Mouse (Mus musculus) cerebellum, adult 2 months (tissue): ENCODE data around the gene Scgb1b3. TPM values are rescaled to one million over a fixed set of nuclear protein-coding genes. Genes with fewer than 3 reads are reported as not detected.

Source experiments
- DNase-seq, 2 experiments: peaks; one replicate each; pipeline ENCODE4 v3.0.0; 2021
- H3K27ac ChIP-seq: fragments of 200-500 bp; 2 replicates; pipeline ENCODE4 v1.5.1; 2012; ENCODE audit warnings: low read length, control low read depth, inconsistent platforms; ENCODE audit not compliant: insufficient read depth
- H3K27me3 ChIP-seq: fragments of 200-500 bp; 2 replicates; pipeline ENCODE4 v1.6.1; 2012; ENCODE audit warnings: inconsistent platforms, mild to moderate bottlenecking, low read length, moderate library complexity; ENCODE audit not compliant: control insufficient read depth, insufficient read depth
- H3K4me1 ChIP-seq: fragments of 200-500 bp; 2 replicates; pipeline ENCODE4 v1.6.1; 2011; ENCODE audit warnings: low read length; ENCODE audit not compliant: control insufficient read depth, insufficient read depth
- H3K4me3 ChIP-seq: fragments of 200-500 bp; replicated peaks from 2 replicates; pipeline ENCODE3; 2011; ENCODE audit warnings: mild to moderate bottlenecking, low read depth, low read length, control low read depth; ENCODE audit not compliant: insufficient read depth
- CTCF ChIP-seq: fragments of 200-500 bp; IDR thresholded peaks from 2 replicates; pipeline ENCODE4 v1.5.1; 2011; ENCODE audit warnings: low read depth, mild to moderate bottlenecking, control low read depth, low read length, moderate library complexity, borderline replicate concordance; ENCODE audit not compliant: insufficient read depth
- POLR2A ChIP-seq: fragments of 200-500 bp; IDR thresholded peaks from 2 replicates; pipeline ENCODE4 v1.6.1; 2011; ENCODE audit warnings: low read length, control low read depth, borderline replicate concordance; ENCODE audit not compliant: insufficient read depth
- WGBS: fragments of 180-500 bp; shearing (Covaris S2); methylation state at CpG from one replicate; pipeline ENCODE4 v1.1.7; 2018; 5-methylcytosine and 5-hydroxymethylcytosine counted together
- polyA plus RNA-seq: library from polyadenylated mRNA; depleted of rRNA; stranded (reverse); fragments of >200 nt; gene quantifications from 2 replicates; pipeline ENCODE4 v1.2.3, GENCODE M21; 2012; rRNA removed

Scgb1b3 gene
- not detected in 2 replicates for polyA plus RNA-seq

DNA sequence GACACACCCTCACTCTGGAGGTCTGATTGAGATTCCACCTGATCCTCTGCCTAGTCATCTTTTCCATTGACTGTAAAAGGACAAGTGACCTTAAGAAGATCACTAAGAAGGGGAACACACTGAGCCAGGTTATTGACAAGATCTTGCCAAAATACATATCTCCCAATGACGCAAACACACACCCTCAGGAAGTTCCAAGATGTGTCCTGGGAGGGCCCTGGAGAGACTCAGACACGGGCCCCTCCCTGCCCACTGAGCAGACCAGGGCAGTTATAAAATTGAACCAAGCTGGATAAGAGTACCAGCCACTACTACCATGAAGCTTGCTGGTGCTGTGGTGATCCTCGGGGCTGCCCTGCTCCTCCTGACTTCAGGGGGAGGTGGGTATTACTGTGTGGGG lies at the start of gene Scgb1b3:
Gene Scgb1b3 (plus strand): TSS at position 301 of the 400 bp plus-strand sequence.
- Histone ChIP-seq H3K27me3 (no peaks in the 10 kb centered on the region), H3K4me3 (no peak within 1 kb of the TSS), H3K4me1 (no peaks in the 10 kb centered on the region), H3K27ac (no peak within 1 kb of the TSS)
- WGBS, result 64% methylated on average over 3 of the region's 3 CpGs
- no peak for DNase-seq
- TF ChIP-seq POLR2A (no peak), CTCF (no peak)

DNA sequence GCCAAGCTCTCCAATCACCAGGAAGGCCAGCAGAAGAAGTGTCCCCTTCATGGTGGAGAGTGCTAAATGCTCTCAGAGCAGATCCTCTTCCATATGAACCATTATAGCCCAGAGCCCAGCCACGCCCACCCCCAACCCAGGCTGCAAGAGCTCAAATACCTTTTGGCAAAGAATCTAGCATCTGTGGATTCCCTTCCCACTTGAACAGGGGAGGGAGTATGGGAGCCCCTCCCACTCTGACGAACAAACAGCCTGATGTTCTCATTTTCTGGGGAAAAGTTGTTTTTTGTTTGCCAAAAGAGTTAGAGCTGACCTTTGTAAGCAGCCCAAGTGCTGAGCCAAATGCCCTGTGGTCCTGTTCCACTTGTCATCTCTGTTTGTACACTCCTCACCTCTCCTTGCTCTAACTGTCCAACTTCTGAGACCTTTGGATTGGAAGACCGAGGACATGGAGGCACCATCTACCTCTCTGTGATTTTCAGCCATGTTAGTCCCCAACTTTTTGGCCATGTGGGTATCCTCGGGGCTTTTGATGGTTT lies 13.3 kb upstream of the Scgb1b3 start, which contains the start of gene Scgb2b3:
Gene Scgb2b3 (minus strand): TSS at position 51 of the 539 bp plus-strand sequence.
- no peak within 1 kb of the TSS for H3K27ac ChIP-seq
- H3K4me1 ChIP-seq, result no peaks in the 10 kb centered on the region
- 53% methylated on average over 4 of the region's 4 CpGs for WGBS
- no peak within 1 kb of the TSS for H3K4me3 ChIP-seq
- no peaks in the 10 kb centered on the region for H3K27me3 ChIP-seq
- TF ChIP-seq POLR2A (no peak), CTCF (no peak)
- DNase-seq, result no peak

Other genes starting within 250 kb of the Scgb1b3 start
- gene Scn1b, start 248.6 kb upstream of the Scgb1b3 start, polyA plus RNA-seq, result 1,376 and 1,380 TPM in 2 replicates
- 148 and 153 TPM in 2 replicates for gene Gramd1a, start 219.7 kb upstream of the Scgb1b3 start, polyA plus RNA-seq
- not detected in 2 replicates for gene Scgb2b2, start 85.1 kb upstream of the Scgb1b3 start, polyA plus RNA-seq
- not detected in 2 replicates for gene Scgb1b2, start 83.8 kb upstream of the Scgb1b3 start, polyA plus RNA-seq
- not detected in 2 replicates for gene Scgb2b3, start 13.5 kb upstream of the Scgb1b3 start, polyA plus RNA-seq